ENCODE assay signal across 14 mouse cellular contexts in the genomic region with DNA sequence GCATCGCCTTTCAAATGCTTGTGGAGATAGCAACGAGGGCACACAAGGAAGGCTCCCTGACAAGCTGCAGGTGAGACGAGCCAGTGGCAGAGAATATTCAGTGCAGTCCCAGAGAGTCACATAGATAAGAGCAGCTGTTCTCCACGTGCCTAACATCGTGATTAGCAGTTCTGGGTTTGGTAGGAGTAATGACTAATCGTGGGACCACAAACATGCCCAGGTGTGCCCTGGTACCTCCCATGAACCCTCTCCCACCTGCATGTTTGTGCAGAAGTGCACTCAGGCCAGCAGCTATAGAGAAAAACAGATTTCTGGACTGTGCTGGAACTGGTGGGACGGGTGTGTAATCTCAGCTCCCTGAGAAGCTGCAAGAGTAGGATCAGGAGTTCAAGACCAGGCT.
"Had no signal": no experiment of that assay in that cellular context is flagged by ENCODE, and none has a peak within 500 bp of the region (broad histone marks: within the 10 kb centered on the region; RNA-seq: fewer than 3 reads in every experiment).

No protein-coding gene starts in this region.

- H3K27me3 ChIP-seq: limb, embryonic 12.5 days; liver, embryonic 13.5 days; midbrain, embryonic 13.5 days had no signal

- ATAC-seq: lung, postnatal 0 days; midbrain, embryonic 13.5 days had no signal

- H3K9ac ChIP-seq: limb, embryonic 12.5 days; liver, embryonic 13.5 days; midbrain, embryonic 13.5 days had no signal

- H3K36me3 ChIP-seq: limb, embryonic 12.5 days; liver, embryonic 13.5 days; midbrain, embryonic 13.5 days had no signal

- H3K27ac ChIP-seq: kidney, postnatal 0 days; limb, embryonic 12.5 days; liver, embryonic 13.5 days; midbrain, embryonic 13.5 days had no signal

- H3K9me3 ChIP-seq: limb, embryonic 12.5 days; liver, embryonic 13.5 days; midbrain, embryonic 13.5 days had no signal

- H3K4me3 ChIP-seq: limb, embryonic 12.5 days; liver, embryonic 13.5 days; midbrain, embryonic 13.5 days had no signal

- H3K4me2 ChIP-seq: limb, embryonic 12.5 days; liver, embryonic 13.5 days; midbrain, embryonic 13.5 days had no signal

- DNase-seq: kidney, adult 11 months; kidney, adult 9 months; kidney, postnatal 36 days; layer of hippocampus, adult 9-11 months; layer of hippocampus, postnatal 36 days; liver, embryonic 13.5 days; lung, adult 2 months; lung, postnatal 36 days; spleen, adult 18-20 months; thymus, postnatal 36 days had no signal

- H3K4me1 ChIP-seq: limb, embryonic 12.5 days; midbrain, embryonic 13.5 days had no signal
